Mouse (Mus musculus): Measurements from ENCODE around the gene Mcm9.

The Mcm9 gene

DNA sequence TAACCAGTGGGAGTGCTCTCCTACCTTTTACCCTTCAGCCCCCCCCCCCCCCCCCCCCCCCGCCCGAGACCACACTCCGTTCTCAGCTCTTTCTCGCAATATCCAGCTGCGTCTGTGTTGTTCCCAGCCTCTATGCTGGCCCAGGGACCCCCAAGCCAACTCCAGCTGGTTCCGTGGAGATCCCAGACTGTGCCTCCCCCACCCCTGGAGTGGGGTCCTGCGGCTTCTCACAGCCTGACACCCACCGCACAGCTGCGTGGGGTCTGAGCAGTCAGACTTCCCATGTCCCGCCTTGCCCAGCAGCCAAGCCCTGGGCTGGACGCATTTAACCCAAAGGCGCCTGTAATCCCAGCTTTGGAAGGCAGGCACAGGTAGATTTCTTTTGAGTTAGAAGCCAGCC is 49.2 kb downstream of the Mcm9 start:
- in situ Hi-C loops (cut with MboI, MseI) = no loop called here

- in situ Hi-C loops (cut with MboI, MseI) = no loop called here
Observed at GRCm38 (mm10) chr10:53580621-53581081, 49.6 kb downstream of the Mcm9 start.

GRCm38 (mm10) chr10:53580137-53580536 is 50.1 kb downstream of the Mcm9 start:
- in situ Hi-C loops (cut with MboI, MseI) = no loop called here

DNA sequence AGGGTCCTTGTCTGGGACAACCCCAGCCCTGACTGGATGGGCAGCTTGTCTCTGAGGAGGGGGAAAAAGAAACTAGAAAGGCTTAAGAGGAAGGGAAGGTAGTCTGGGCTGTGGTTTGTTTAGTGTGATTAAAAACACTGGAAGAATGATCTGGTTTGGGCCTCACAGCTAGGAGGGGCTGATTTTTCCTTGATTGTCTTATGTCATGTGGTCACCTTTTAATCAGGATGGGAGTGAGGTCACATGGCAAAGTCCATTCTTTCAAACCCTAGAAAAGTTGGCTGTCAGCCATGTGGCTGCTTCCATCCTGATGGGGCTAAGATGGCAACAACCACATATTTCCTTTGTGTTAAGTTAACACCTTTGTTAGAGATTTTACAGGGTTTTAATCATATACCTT is 61.7 kb downstream of the Mcm9 start:
- in situ Hi-C loops (cut with MboI, MseI) = no loop called here

- in situ Hi-C loops (cut with MboI, MseI) = no loop called here
Observed at GRCm38 (mm10) chr10:53565538-53565937, 64.7 kb downstream of the Mcm9 start.

DNA sequence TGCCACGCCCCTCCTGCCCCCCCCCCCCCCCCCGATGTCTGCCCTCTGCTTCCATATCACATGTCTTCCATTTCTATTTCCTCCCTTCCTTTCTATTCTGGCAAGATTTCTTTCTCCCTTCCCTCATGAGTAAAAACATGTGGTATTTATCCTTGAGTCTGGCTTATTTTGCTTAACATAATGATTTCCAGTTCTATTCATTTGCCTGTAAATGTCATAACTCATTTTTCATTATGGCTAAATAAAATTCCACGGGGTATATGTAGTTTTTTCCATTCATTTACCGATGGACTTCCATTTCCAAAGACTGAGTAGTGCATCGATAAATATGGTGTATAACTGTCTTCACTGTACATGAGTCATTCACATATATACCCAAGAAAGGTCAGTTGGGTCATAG is 68.2 kb downstream of the Mcm9 start:
- in situ Hi-C loops (cut with MboI, MseI) = no loop called here

DNA sequence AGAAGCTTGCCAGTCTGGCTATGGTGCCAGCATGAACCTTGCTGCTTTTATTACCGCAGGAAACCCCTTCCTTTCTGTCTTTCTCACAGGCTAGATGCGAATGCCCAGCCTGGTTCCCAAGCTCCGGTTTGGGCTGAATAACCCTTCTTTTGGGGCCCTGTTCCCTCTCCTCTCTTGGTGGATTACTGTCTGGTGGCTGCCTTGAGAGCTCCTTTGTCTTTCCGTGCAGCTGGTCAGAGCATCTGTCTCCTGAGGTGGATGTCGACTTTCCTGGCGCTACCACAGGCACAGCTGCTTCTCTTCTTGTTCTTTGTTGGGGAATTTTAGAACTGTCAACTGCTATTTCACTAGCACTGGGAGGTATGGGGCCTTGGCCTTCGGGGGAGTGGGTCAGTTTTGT is 92.6 kb downstream of the Mcm9 start:
- in situ Hi-C loops (cut with MboI, MseI) = loop anchor here (10.0 kb wide), 1 partner anchor 363 kb away; no protein-coding TSS in a partner anchor

DNA sequence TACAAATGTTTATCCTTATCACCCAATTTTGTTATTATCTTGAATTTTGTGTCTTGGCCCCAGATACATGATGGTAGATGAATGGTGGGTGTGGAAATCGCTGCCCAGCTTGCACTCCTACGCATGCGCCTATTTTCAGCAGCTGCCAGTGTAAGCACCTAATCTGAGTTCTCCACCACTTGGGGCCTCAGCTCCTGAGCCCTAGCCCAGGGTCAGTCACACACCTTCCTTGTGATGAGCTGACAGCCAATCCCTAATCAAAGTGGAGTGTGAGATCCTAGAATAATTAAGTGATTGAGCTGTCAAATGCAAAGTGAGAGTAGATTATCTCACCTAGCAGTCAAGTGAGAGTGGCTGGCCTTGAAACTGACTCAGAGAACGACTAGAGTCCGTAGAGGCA is 97.9 kb downstream of the Mcm9 start:
- in situ Hi-C loops (cut with MboI, MseI) = loop anchor here (5.0 to 10.0 kb wide), 2 partner anchors 55 to 357 kb away; no protein-coding TSS in a partner anchor

- in situ Hi-C loops (cut with MboI, MseI) = no loop called here
Observed at GRCm38 (mm10) chr10:53527838-53528773, 102.1 kb downstream of the Mcm9 start.

- in situ Hi-C loops (cut with MboI, MseI) = no loop called here
Observed at GRCm38 (mm10) chr10:53527344-53527743, 102.9 kb downstream of the Mcm9 start.

DNA sequence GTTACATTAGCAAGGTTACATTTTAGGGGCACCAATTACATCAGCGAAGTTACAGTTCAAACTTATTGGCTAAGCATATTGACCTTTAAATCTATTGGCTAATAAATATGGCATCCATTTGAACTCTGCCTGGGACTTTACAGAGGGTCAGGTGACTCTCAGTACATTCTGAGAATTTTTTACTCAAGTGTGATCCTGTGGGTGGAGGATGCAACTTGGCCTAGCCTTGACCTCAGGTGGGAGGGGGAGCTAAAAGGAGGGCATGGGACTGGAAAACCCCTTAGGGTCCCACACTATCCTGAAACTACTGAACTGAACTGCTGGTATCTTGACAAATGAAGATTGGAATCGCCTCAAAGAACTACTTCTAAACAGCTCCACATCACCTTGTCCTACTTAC is 103.9 kb downstream of the Mcm9 start:
- in situ Hi-C loops (cut with MboI, MseI) = no loop called here

GRCm38 (mm10) chr10:53525265-53525976 is 104.8 kb downstream of the Mcm9 start:
- in situ Hi-C loops (cut with MboI, MseI) = no loop called here

DNA sequence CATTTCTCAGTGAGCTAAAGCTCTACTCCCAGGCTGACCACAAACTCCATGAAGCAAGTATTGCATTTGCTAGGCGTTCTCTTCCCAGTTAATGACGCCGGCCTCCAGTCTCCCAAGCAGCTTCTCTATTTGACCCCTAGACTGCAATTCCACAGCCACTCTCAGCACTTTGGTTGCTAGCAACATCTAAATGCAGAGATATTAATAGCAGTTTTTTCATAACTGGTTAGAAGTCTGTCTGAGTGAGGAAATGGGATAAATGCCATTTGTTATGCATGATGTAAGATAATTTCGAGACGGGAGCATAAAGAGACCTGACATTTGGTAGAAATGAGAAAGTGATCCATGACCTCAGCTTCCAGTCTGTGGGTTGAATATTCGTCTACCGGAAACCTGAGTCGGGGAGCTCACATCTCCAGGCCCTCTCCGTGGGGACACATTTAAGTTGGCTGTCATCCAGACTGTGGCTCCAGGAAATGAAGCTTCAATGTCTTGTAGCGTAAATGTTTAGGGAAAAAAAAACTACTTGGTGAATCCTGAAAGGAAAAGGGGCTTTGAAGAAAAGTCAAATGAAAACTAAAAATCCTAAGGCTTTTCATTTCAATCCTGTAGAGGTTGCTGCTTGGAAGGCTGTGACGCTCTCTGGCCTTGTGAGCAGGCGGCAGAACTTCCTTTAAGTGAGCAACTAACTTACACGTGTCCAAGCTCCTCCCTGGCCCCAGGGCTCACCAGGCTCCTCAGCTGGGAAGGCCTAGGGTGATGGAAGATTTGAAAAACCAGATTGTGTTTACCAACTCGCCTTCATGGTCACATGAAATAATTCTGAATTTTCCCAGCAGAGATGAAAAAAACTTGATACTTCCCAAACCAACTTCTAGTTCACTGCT is 110.9 kb downstream of the Mcm9 start:
- in situ Hi-C loops (cut with MboI, MseI) = no loop called here

DNA sequence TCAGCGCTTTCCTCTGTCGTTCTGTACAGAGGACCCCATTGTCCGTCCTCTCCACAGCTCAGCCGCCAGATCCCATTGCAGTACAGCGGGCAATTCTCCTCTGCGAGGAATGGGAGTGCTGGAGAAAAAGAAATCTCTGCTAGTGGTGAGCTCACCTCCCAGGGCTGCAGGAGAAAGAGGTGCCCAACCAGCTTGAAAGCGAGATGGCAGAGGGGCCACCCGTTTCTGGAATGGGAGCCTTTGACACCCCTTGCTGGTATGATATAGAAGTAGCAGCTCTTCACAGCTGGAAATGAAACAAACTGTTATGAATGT is 111.7 kb downstream of the Mcm9 start:
- in situ Hi-C loops (cut with MboI, MseI) = no loop called here

GRCm38 (mm10) chr10:53517770-53518598 is 112.3 kb downstream of the Mcm9 start:
- in situ Hi-C loops (cut with MboI, MseI) = no loop called here

DNA sequence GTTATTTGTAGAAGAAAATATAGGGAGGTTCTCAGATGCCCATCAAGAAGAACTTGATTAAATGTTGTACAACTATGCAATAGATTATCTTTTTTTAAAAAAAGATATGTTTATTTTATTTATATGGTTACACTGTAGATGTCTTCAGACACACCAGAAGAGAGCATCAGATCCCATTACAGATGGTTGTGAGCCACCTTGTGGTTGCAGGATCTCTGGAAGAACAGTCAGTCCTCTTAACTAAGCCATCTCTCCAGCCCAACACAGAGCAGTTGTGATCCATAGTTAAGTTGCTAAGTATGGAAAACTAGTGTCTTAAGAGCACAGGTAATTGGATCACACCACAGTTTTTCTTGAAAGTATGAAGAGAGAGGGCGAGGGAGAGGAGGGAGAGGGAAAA is 117.7 kb downstream of the Mcm9 start:
- in situ Hi-C loops (cut with MboI, MseI) = no loop called here

- in situ Hi-C loops (cut with MboI, MseI) = loop anchor here (10.0 kb wide), 1 partner anchor 164 kb away; no protein-coding TSS in a partner anchor
Observed at GRCm38 (mm10) chr10:53509158-53509773, 121.0 kb downstream of the Mcm9 start.

GRCm38 (mm10) chr10:53508676-53509075 is 121.6 kb downstream of the Mcm9 start:
- in situ Hi-C loops (cut with MboI, MseI) = loop anchor here (10.0 kb wide), 1 partner anchor 164 kb away; no protein-coding TSS in a partner anchor

DNA sequence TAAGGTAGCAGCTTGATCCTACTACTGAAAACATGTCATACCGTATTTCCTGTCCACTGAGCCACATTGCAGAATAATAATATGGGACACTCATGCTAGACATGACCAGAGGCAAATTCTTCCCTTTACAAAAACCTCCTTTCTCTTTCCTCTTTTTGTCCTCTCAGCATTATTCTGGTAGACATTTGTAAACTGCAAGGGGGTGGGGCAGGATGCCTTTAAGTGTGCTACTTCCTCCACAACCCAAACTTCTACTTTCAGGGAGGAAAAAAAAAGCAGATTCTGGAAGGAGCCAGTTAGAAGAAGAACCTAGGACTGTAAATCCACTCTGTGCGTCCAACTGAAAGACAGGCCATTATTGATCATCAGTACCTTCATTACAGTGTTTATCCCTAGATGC is 124.7 kb downstream of the Mcm9 start:
- in situ Hi-C loops (cut with MboI, MseI) = loop anchor here (10.0 kb wide), 1 partner anchor 161 kb away; no protein-coding TSS in a partner anchor

- in situ Hi-C loops (cut with MboI, MseI) = loop anchor here (10.0 kb wide), 1 partner anchor 160 kb away; no protein-coding TSS in a partner anchor
Observed at GRCm38 (mm10) chr10:53505069-53505468, 125.2 kb downstream of the Mcm9 start.

Measured in T-helper 2 cell (primary cell).